Mouse (Mus musculus): Measurements from ENCODE around the gene F5. TPM values are rescaled to one million over a fixed set of nuclear protein-coding genes. Genes with fewer than 3 reads are reported as not detected.
A peak's percentile ranks its signal among the peaks of the same experiment; 100 is the strongest.

F5 gene
- polyA plus RNA-seq, 1 experiment from 2014 or later = 6.5 TPM

- 70% methylated on average over 4 of the region's 4 CpGs for WGBS
- DNase-seq (ENCODE audit: low spot score) (no peak), ATAC-seq (replicated peaks; ENCODE audit: low FRiP score) (no peak)
- no peak overlapping the region for H3K4me2 ChIP-seq
- H3K9ac ChIP-seq (ENCODE audit: low read depth, low read length) = no peak overlapping the region
- H3K9me3 ChIP-seq (ENCODE audit: control insufficient read depth, low read length) = no peaks in the 10 kb centered on the region
- no peak overlapping the region for H3K4me3 ChIP-seq (ENCODE audit: low read depth, low read length)
- no peaks in the 10 kb centered on the region for H3K4me1 ChIP-seq (replicated peaks; ENCODE audit: control insufficient read depth, insufficient read depth, low read length)
- no peaks in the 10 kb centered on the region for H3K36me3 ChIP-seq (ENCODE audit: control insufficient read depth, insufficient read depth, low read length)
- H3K27ac ChIP-seq (ENCODE audit: low read depth, low read length) = no peak overlapping the region
- no peaks in the 10 kb centered on the region for H3K27me3 ChIP-seq (replicated peaks; ENCODE audit: control insufficient read depth, insufficient read depth, low read length)
Measured at GRCm38 (mm10) chr1:164173145-164173544, 21.5 kb downstream of the F5 start.

- no peak for ATAC-seq (replicated peaks; ENCODE audit: low FRiP score)
Measured at GRCm38 (mm10) chr1:164176856-164177255, 25.2 kb downstream of the F5 start.

GRCm38 (mm10) chr1:164178429-164178828, 26.8 kb downstream of the F5 start:
- Histone ChIP-seq H3K27me3 (replicated peaks; ENCODE audit: control insufficient read depth, insufficient read depth, low read length) (no peaks in the 10 kb centered on the region), H3K9ac (ENCODE audit: low read depth, low read length) (no peak overlapping the region), H3K4me1 (replicated peaks; ENCODE audit: control insufficient read depth, insufficient read depth, low read length) (no peaks in the 10 kb centered on the region), H3K4me3 (ENCODE audit: low read depth, low read length) (no peak overlapping the region), H3K36me3 (ENCODE audit: control insufficient read depth, insufficient read depth, low read length) (no peaks in the 10 kb centered on the region), H3K4me2 (no peak overlapping the region), H3K9me3 (ENCODE audit: control insufficient read depth, low read length) (no peaks in the 10 kb centered on the region), H3K27ac (ENCODE audit: low read depth, low read length) (no peak overlapping the region)
- no peak for ATAC-seq (replicated peaks; ENCODE audit: low FRiP score)
- no peak for DNase-seq (ENCODE audit: low spot score)
- 78% methylated on average over 6 of the region's 6 CpGs for WGBS

More at GRCm38 (mm10) chr1:164176856-164177255, 25.2 kb downstream of the F5 start:
- no peak overlapping the region for H3K27ac ChIP-seq (ENCODE audit: low read depth, low read length)
- no peaks in the 10 kb centered on the region for H3K9me3 ChIP-seq (ENCODE audit: control insufficient read depth, low read length)
- no peak overlapping the region for H3K9ac ChIP-seq (ENCODE audit: low read depth, low read length)
- H3K4me1 ChIP-seq (replicated peaks; ENCODE audit: control insufficient read depth, insufficient read depth, low read length) = no peaks in the 10 kb centered on the region
- H3K36me3 ChIP-seq (ENCODE audit: control insufficient read depth, insufficient read depth, low read length) = no peaks in the 10 kb centered on the region
- H3K4me2 ChIP-seq = no peak overlapping the region
- H3K4me3 ChIP-seq (ENCODE audit: low read depth, low read length) = no peak overlapping the region
- DNase-seq (ENCODE audit: low spot score) = no peak
- no peaks in the 10 kb centered on the region for H3K27me3 ChIP-seq (replicated peaks; ENCODE audit: control insufficient read depth, insufficient read depth, low read length)

DNA sequence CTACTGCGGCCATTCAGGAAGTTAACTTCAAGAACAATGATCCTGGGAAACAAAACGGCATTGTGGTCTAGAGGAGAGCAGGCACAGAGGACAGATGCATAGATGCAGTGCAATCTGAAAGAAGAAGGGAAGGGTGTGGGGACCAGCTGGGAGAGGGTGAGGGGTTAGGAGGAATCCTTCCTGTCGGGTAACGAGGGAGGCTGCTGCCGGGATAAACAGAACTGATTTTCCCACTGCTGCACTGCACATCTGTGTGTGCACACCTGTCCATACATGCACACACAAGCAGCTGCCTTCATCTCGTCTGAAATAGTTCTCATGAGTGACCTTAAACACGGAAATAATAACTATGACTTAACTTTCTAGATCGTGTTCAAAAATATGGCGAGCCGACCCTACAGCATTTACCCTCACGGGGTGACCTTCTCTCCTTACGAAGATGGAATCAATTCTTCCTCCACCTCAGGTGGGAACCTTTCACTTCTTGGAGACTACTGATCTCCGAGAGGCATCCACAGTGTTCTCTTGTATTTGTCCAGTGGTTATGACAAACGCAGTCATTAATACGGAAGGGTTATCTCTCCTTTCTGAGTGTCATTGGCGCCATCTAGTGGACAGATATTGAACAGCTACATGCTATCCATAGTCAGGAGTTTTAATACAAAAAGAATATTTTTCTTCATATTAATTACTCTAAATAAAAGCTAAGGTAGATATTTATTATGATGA, 32.7 kb downstream of the F5 start:
- no peaks in the 10 kb centered on the region for H3K9me3 ChIP-seq (ENCODE audit: control insufficient read depth, low read length)
- no peak overlapping the region for H3K27ac ChIP-seq (ENCODE audit: low read depth, low read length)
- H3K4me3 ChIP-seq (ENCODE audit: low read depth, low read length) = no peak overlapping the region
- H3K27me3 ChIP-seq (replicated peaks; ENCODE audit: control insufficient read depth, insufficient read depth, low read length) = no peaks in the 10 kb centered on the region
- DNase-seq (ENCODE audit: low spot score) (no peak), ATAC-seq (replicated peaks; ENCODE audit: low FRiP score) (peak; percentile 58; the same call in 1 of the 2 replicates)
- peak overlapping the region; percentile 44 for H3K4me2 ChIP-seq
- no peak overlapping the region for H3K9ac ChIP-seq (ENCODE audit: low read depth, low read length)
- no peaks in the 10 kb centered on the region for H3K36me3 ChIP-seq (ENCODE audit: control insufficient read depth, insufficient read depth, low read length)
- H3K4me1 ChIP-seq (replicated peaks; ENCODE audit: control insufficient read depth, insufficient read depth, low read length) = no peaks in the 10 kb centered on the region
- WGBS = 48% methylated on average over 16 of the region's 16 CpGs

GRCm38 (mm10) chr1:164184871-164185223, 33.2 kb downstream of the F5 start:
- 47% methylated on average over 8 of the region's 8 CpGs for WGBS
- no peak overlapping the region for H3K4me2 ChIP-seq
- DNase-seq (ENCODE audit: low spot score) (no peak), ATAC-seq (replicated peaks; ENCODE audit: low FRiP score) (0 out of 2 replicates have a peak, but pooled peaks have one; percentile 30)
- no peaks in the 10 kb centered on the region for H3K27me3 ChIP-seq (replicated peaks; ENCODE audit: control insufficient read depth, insufficient read depth, low read length)
- no peak overlapping the region for H3K4me3 ChIP-seq (ENCODE audit: low read depth, low read length)
- no peak overlapping the region for H3K27ac ChIP-seq (ENCODE audit: low read depth, low read length)
- H3K4me1 ChIP-seq (replicated peaks; ENCODE audit: control insufficient read depth, insufficient read depth, low read length) = no peaks in the 10 kb centered on the region
- no peaks in the 10 kb centered on the region for H3K36me3 ChIP-seq (ENCODE audit: control insufficient read depth, insufficient read depth, low read length)
- H3K9me3 ChIP-seq (ENCODE audit: control insufficient read depth, low read length) = no peaks in the 10 kb centered on the region
- no peak overlapping the region for H3K9ac ChIP-seq (ENCODE audit: low read depth, low read length)

GRCm38 (mm10) chr1:164185316-164185715, 33.7 kb downstream of the F5 start:
- Histone ChIP-seq H3K36me3 (ENCODE audit: control insufficient read depth, insufficient read depth, low read length) (no peaks in the 10 kb centered on the region), H3K27ac (ENCODE audit: low read depth, low read length) (no peak overlapping the region), H3K9ac (ENCODE audit: low read depth, low read length) (no peak overlapping the region), H3K4me2 (no peak overlapping the region), H3K4me3 (ENCODE audit: low read depth, low read length) (no peak overlapping the region), H3K27me3 (replicated peaks; ENCODE audit: control insufficient read depth, insufficient read depth, low read length) (no peaks in the 10 kb centered on the region), H3K9me3 (ENCODE audit: control insufficient read depth, low read length) (no peaks in the 10 kb centered on the region), H3K4me1 (replicated peaks; ENCODE audit: control insufficient read depth, insufficient read depth, low read length) (no peaks in the 10 kb centered on the region)
- ATAC-seq (replicated peaks; ENCODE audit: low FRiP score) = no peak
- WGBS = 74% methylated on average over 4 of the region's 4 CpGs
- DNase-seq (ENCODE audit: low spot score) = no peak

DNA sequence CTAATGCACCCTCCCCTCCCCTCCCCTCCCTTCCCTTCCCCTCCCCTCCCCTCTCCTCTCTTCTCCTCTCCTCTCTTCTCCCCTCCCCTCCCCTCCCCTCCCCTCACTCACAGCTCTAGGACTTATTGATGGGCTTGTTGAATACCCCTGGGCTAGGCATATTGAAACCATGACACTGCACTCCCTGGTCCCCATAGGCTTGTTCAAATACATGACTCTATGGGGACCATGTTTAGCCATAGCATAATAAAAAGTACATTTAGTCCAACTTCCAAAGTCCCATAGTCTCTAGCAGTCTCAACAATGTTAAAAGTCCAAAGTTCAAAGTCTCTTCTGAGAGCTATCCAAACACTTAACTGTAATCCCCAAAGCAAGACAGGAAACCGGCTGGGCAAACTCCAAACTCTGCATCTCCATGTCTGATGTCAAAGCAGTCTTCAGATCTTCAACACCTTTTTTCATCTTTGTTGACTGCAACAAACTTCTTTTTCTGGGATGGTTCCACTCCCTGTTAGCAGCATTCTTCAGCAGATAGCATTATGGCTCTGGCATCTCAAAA, 35.4 kb downstream of the F5 start:
- no peak for ATAC-seq (replicated peaks; ENCODE audit: low FRiP score)

GRCm38 (mm10) chr1:164199551-164199950, 47.9 kb downstream of the F5 start:
- no peak for ATAC-seq (replicated peaks; ENCODE audit: low FRiP score)
- 86% methylated on average over 4 of the region's 4 CpGs for WGBS
- H3K9ac ChIP-seq (ENCODE audit: low read depth, low read length) = no peak overlapping the region

More for the DNA sequence above, 35.4 kb downstream of the F5 start:
- DNase-seq (ENCODE audit: low spot score) = no peak
- H3K9ac ChIP-seq (ENCODE audit: low read depth, low read length) = no peak overlapping the region
- no peak overlapping the region for H3K27ac ChIP-seq (ENCODE audit: low read depth, low read length)
- no peak overlapping the region for H3K4me3 ChIP-seq (ENCODE audit: low read depth, low read length)
- no peaks in the 10 kb centered on the region for H3K4me1 ChIP-seq (replicated peaks; ENCODE audit: control insufficient read depth, insufficient read depth, low read length)
- H3K4me2 ChIP-seq = no peak overlapping the region
- no peaks in the 10 kb centered on the region for H3K9me3 ChIP-seq (ENCODE audit: control insufficient read depth, low read length)
- H3K36me3 ChIP-seq (ENCODE audit: control insufficient read depth, insufficient read depth, low read length) = no peaks in the 10 kb centered on the region
- H3K27me3 ChIP-seq (replicated peaks; ENCODE audit: control insufficient read depth, insufficient read depth, low read length) = no peaks in the 10 kb centered on the region
- 86% methylated on average over 1 of the region's 1 CpGs for WGBS

GRCm38 (mm10) chr1:164208437-164208836, 56.8 kb downstream of the F5 start:
- Histone ChIP-seq H3K4me1 (replicated peaks; ENCODE audit: control insufficient read depth, insufficient read depth, low read length) (no peaks in the 10 kb centered on the region), H3K27ac (ENCODE audit: low read depth, low read length) (no peak overlapping the region), H3K4me3 (ENCODE audit: low read depth, low read length) (no peak overlapping the region), H3K27me3 (replicated peaks; ENCODE audit: control insufficient read depth, insufficient read depth, low read length) (no peaks in the 10 kb centered on the region), H3K9me3 (ENCODE audit: control insufficient read depth, low read length) (no peaks in the 10 kb centered on the region), H3K4me2 (no peak overlapping the region), H3K9ac (ENCODE audit: low read depth, low read length) (no peak overlapping the region), H3K36me3 (ENCODE audit: control insufficient read depth, insufficient read depth, low read length) (no peaks in the 10 kb centered on the region)
- WGBS = 72% methylated on average over 2 of the region's 2 CpGs
- ATAC-seq (replicated peaks; ENCODE audit: low FRiP score) (no peak), DNase-seq (ENCODE audit: low spot score) (no peak)

More at GRCm38 (mm10) chr1:164199551-164199950, 47.9 kb downstream of the F5 start:
- no peaks in the 10 kb centered on the region for H3K27me3 ChIP-seq (replicated peaks; ENCODE audit: control insufficient read depth, insufficient read depth, low read length)
- no peaks in the 10 kb centered on the region for H3K4me1 ChIP-seq (replicated peaks; ENCODE audit: control insufficient read depth, insufficient read depth, low read length)
- H3K9me3 ChIP-seq (ENCODE audit: control insufficient read depth, low read length) = no peaks in the 10 kb centered on the region
- H3K4me2 ChIP-seq = no peak overlapping the region
- H3K27ac ChIP-seq (ENCODE audit: low read depth, low read length) = no peak overlapping the region
- no peak for DNase-seq (ENCODE audit: low spot score)
- H3K4me3 ChIP-seq (ENCODE audit: low read depth, low read length) = no peak overlapping the region
- H3K36me3 ChIP-seq (ENCODE audit: control insufficient read depth, insufficient read depth, low read length) = no peaks in the 10 kb centered on the region

Measured in liver, embryonic 11.5 days (tissue).